Mouse (Mus musculus): ENCODE measurements around the gene Trp73. TPM values are rescaled to one million over a fixed set of nuclear protein-coding genes. Genes with fewer than 3 reads are reported as not detected.

The Trp73 gene
- 0.14 TPM for polyA plus RNA-seq (2014; fragmentation: Illumina TruSeq; extraction: RNeasy Lipid Tissue Mini Kit (QIAGEN cat#74804))

DNA sequence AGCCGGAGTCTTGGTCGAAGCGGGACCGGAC, at the start of gene Trp73:
Gene Trp73 (minus strand): TSS at position 27 of the 31 bp plus-strand sequence.

GRCm38 (mm10) chr4:154170506-154171150, 30.6 kb upstream of the Trp73 start, which contains the start of gene Megf6:
Megf6 (plus strand) TSS chr4:154170730.

DNA sequence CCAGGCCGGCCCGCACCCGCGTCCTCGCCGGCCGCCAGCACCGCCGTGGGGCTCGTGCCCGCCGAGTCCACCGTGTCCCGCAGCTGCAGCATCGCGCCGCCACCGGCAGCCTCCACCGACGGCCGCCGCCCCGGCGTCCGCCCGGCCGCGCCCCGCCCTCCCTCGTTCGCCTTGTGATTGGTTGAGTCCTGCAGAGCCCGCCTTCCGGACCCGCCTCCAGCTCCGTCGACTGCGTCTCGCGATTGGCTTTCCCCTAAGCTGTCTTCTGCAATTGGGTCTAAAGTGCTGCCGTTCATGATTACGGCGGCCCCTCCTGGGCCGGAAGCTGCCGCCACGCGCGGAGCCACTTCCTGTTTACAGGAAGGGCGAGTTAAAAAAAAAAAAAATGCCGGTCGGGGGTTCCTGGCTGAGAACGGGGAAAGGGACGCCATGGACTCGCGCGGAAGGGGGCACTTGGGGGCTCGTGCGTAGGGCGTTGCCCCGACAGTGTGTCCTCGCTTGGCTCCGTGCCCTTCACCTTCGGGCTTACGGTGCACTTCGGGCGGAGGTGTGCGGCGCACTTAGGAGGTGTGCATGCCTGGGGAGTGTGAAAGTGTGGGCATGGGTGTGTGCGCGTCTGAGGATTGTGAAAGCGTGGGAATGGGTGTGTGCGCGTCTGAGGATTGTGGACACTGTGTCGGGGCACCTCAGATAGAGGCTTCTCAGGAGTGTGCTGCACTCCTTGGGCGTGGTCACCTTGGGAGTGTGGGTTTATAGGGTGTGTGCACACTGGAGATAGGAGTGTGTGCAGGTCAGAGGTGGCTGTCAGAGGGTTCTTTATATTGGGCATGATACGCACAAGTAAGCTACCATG, 20.8 kb upstream of the Trp73 start, which contains the start of gene Tprgl:
Gene Tprgl (minus strand): TSS at position 129 of the 853 bp plus-strand sequence.

GRCm38 (mm10) chr4:154142211-154143040, 2.4 kb upstream of the Trp73 start, which contains the start of gene Wrap73:
Wrap73 (plus strand) TSS chr4:154142372.

DNA sequence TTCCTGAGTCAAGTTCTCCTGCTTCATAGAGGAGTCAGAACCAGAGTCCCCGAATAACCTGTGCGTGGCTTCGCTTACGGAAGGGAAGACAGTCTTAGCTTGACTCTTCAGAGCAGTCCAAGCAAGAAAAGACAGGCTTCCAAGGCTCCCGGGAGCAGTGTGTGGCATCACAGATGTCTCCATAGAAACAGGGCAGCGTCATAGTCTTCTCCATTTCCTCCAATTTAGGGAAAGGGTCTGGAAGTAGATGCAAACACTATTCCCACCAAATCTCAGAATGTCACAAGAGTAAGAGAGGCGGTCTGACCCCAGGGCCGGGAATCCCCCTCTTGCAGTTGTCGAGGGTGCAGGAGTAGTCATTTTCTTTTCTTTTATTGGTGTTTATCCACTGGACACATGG, 97.4 kb downstream of the Trp73 start, which contains the start of gene Ccdc27:
Gene Ccdc27 (minus strand): TSS at position 101 of the 400 bp plus-strand sequence.

GRCm38 (mm10) chr4:154025641-154026440, 114.2 kb downstream of the Trp73 start, which contains the start of gene Smim1:
Smim1 (minus strand) TSS chr4:154026230.

GRCm38 (mm10) chr4:154011646-154012089, 128.3 kb downstream of the Trp73 start, which contains the start of gene Lrrc47:
Lrrc47 (plus strand) TSS chr4:154011731.

Other genes starting within 250 kb of the Trp73 start
- 16.6 TPM for gene A430005L14Rik, start 183.0 kb downstream of the Trp73 start, polyA plus RNA-seq (2014; fragmentation: Illumina TruSeq; extraction: RNeasy Lipid Tissue Mini Kit (QIAGEN cat#74804))
- gene Dffb, start 165.1 kb downstream of the Trp73 start, polyA plus RNA-seq (2014; fragmentation: Illumina TruSeq; extraction: RNeasy Lipid Tissue Mini Kit (QIAGEN cat#74804)): 2.5 TPM
- gene Cep104, start 165.0 kb downstream of the Trp73 start, polyA plus RNA-seq (2014; fragmentation: Illumina TruSeq; extraction: RNeasy Lipid Tissue Mini Kit (QIAGEN cat#74804)): 15.9 TPM
- 24.9 TPM for gene Lrrc47, start 128.5 kb downstream of the Trp73 start, polyA plus RNA-seq (2014; fragmentation: Illumina TruSeq; extraction: RNeasy Lipid Tissue Mini Kit (QIAGEN cat#74804))
- 0.40 TPM for gene Smim1, start 114.0 kb downstream of the Trp73 start, polyA plus RNA-seq (2014; fragmentation: Illumina TruSeq; extraction: RNeasy Lipid Tissue Mini Kit (QIAGEN cat#74804))
- gene Ccdc27, start 97.5 kb downstream of the Trp73 start, polyA plus RNA-seq (2014; fragmentation: Illumina TruSeq; extraction: RNeasy Lipid Tissue Mini Kit (QIAGEN cat#74804)): not detected
- 0.37 TPM for gene Wrap73, start 2.2 kb upstream of the Trp73 start, polyA plus RNA-seq (2014; fragmentation: Illumina TruSeq; extraction: RNeasy Lipid Tissue Mini Kit (QIAGEN cat#74804))
- 73.6 TPM for gene Tprgl, start 20.5 kb upstream of the Trp73 start, polyA plus RNA-seq (2014; fragmentation: Illumina TruSeq; extraction: RNeasy Lipid Tissue Mini Kit (QIAGEN cat#74804))
- 0.26 TPM for gene Megf6, start 30.5 kb upstream of the Trp73 start, polyA plus RNA-seq (2014; fragmentation: Illumina TruSeq; extraction: RNeasy Lipid Tissue Mini Kit (QIAGEN cat#74804))
- not detected for gene Arhgef16, start 161.5 kb upstream of the Trp73 start, polyA plus RNA-seq (2014; fragmentation: Illumina TruSeq; extraction: RNeasy Lipid Tissue Mini Kit (QIAGEN cat#74804))
- not detected for gene B230104I21Rik, start 195.9 kb upstream of the Trp73 start, polyA plus RNA-seq (2014; fragmentation: Illumina TruSeq; extraction: RNeasy Lipid Tissue Mini Kit (QIAGEN cat#74804))